Mouse (Mus musculus): ENCODE measurements around the gene Olfr630. TPM values are rescaled to one million over a fixed set of nuclear protein-coding genes. Genes with fewer than 3 reads are reported as not detected.
"Not testable (repeated sequence)": the region's sequence is repeated elsewhere in the genome, so short reads cannot be mapped to it uniquely, and the experiment has no call there.

Olfr630 gene
- not detected for polyA plus RNA-seq (2012; fragmentation: generic; extraction: Trizol)
- long read RNA-seq, experiment 1 = 0 reads
- long read RNA-seq, experiment 2 = 0 reads

DNA sequence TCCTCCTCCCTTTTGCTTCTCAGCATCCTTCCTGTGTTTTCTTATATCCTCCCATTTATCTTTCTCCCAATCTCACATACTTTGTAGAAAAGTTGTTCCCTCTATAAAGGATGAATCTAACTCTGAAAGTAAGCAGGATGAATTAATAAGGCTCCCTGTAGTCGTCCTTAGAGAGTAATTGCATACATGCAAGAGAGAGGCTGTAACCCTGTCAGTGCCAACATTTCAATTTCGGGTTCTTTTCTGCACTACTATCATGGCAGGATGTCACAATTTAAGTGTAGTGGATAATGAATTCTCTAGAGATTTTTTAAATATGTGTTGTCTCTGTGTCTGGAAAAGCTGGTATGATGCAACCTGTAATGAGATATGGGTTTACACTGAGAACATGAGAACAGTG is at the start of gene Olfr630:
Olfr630 (minus strand) TSS at position 101 of the 400 bp plus-strand sequence.
- H3K79me2 ChIP-seq (ENCODE audit: control insufficient read depth, insufficient read depth) = no peaks in the 10 kb centered on the region
- H3K36me3 ChIP-seq (ENCODE audit: control insufficient read depth, insufficient read depth) = no peaks in the 10 kb centered on the region
- no peak for TF ChIP-seq USF1 (IDR thresholded peaks at IDR 0.05; ENCODE audit: low read depth)
- no peak for TF ChIP-seq MYOG (IDR thresholded peaks at IDR 0.05; ENCODE audit: control insufficient read depth, extremely low read depth, insufficient read length)
- TF ChIP-seq FOSL1 (IDR thresholded peaks at IDR 0.05; ENCODE audit: insufficient read depth, low read length, poor library complexity, severe bottlenecking) = no peak
- no peak for TF ChIP-seq CTCF (IDR thresholded peaks at IDR 0.05; ENCODE audit: control insufficient read depth, insufficient read depth, insufficient read length)
- H3K4me3 ChIP-seq (ENCODE audit: insufficient read depth, poor library complexity, severe bottlenecking) = no peak within 1 kb of the TSS
- H3K27me3 ChIP-seq (ENCODE audit: control insufficient read depth, insufficient read depth, insufficient read length) = no peaks in the 10 kb centered on the region
- H3K79me3 ChIP-seq (ENCODE audit: low read depth) = no peaks in the 10 kb centered on the region
- H3ac ChIP-seq (ENCODE audit: control insufficient read depth, insufficient read length, low read depth) = no peak within 1 kb of the TSS

DNA sequence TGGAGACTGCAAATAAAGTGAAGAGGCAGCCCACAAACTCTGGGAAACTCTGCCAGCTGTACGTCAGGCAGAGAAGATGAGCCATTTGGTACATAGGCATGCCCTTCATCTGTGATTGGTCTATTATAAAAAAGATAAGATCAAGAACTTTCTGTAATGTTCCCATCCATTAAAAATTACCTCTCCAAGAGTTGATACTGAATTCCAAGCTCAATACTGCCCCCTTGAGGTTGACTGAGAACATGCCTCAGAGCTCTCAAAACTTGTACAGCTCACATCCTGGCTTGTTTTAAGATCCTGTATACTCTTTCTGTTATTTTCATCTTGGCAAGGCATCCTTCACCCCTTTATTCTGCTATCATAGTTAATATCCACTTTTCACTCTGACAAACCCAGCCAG is 49.7 kb upstream of the Olfr630 start:
- Histone ChIP-seq H3K27me3 (ENCODE audit: control insufficient read depth, insufficient read depth, insufficient read length) (no peaks in the 10 kb centered on the region), H3K79me2 (ENCODE audit: control insufficient read depth, insufficient read depth) (no peaks in the 10 kb centered on the region), H3K79me3 (ENCODE audit: low read depth) (no peaks in the 10 kb centered on the region), H3K36me3 (ENCODE audit: control insufficient read depth, insufficient read depth) (no peaks in the 10 kb centered on the region), H3ac (ENCODE audit: control insufficient read depth, insufficient read length, low read depth) (no peak overlapping the region), H3K4me3 (ENCODE audit: insufficient read depth, poor library complexity, severe bottlenecking) (no peak overlapping the region)
- TF ChIP-seq MYOD1 (IDR thresholded peaks at IDR 0.05; ENCODE audit: control insufficient read depth, insufficient read length, low read depth) (no peak), FOSL1 (IDR thresholded peaks at IDR 0.05; ENCODE audit: insufficient read depth, low read length, poor library complexity, severe bottlenecking) (no peak), MAX (IDR thresholded peaks at IDR 0.05) (no peak), USF1 (IDR thresholded peaks at IDR 0.05; ENCODE audit: low read depth) (no peak), MYOG (IDR thresholded peaks at IDR 0.05; ENCODE audit: control insufficient read depth, extremely low read depth, insufficient read length) (no peak), CTCF (IDR thresholded peaks at IDR 0.05; ENCODE audit: control insufficient read depth, insufficient read depth, insufficient read length) (no peak), CEBPB (IDR thresholded peaks at IDR 0.05; ENCODE audit: low read depth) (no peak)

DNA sequence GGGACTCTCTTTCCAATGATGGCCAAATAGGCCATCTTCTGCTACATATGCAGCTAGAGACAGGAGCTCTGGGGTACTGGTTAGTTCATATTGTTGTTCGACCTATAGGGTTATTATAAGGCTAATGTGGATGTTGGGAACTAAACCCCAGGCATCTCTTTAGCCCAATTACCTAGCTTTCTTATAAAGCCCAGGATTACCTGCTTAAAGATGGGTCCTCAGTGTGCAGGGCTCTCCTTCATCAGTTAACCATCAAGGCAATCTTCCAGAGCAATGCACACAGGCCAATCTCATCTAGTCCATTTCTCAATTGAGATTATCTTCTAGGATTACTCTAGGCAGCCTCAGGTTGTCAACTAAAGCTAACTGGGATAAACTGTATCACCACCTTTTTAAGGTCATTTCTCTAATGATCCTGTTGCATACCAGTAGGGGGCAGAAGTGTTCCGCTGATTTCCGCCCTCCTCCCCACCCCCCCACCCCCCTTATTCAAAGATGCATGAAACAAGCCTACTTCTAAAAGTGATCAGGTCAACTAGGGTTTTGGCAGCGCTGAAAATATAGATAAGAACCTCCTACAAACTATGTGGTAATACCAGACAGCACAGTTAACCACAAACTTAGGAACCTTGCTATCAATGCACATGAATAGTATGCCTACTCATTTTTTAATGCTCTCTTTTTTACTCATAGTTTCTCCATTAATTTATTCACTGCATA is 35.7 kb upstream of the Olfr630 start:
- TF ChIP-seq CTCF (IDR thresholded peaks at IDR 0.05; ENCODE audit: control insufficient read depth, insufficient read depth, insufficient read length) = no peak
- no peak for TF ChIP-seq FOSL1 (IDR thresholded peaks at IDR 0.05; ENCODE audit: insufficient read depth, low read length, poor library complexity, severe bottlenecking)
- TF ChIP-seq MYOG (IDR thresholded peaks at IDR 0.05; ENCODE audit: control insufficient read depth, extremely low read depth, insufficient read length) = no peak
- no peak for TF ChIP-seq MAX (IDR thresholded peaks at IDR 0.05)
- no peak for TF ChIP-seq MYOD1 (IDR thresholded peaks at IDR 0.05; ENCODE audit: control insufficient read depth, insufficient read length, low read depth)
- TF ChIP-seq CEBPB (IDR thresholded peaks at IDR 0.05; ENCODE audit: low read depth) = no peak
- TF ChIP-seq USF1 (IDR thresholded peaks at IDR 0.05; ENCODE audit: low read depth) = no peak
- H3K79me2 ChIP-seq (ENCODE audit: control insufficient read depth, insufficient read depth) = no peaks in the 10 kb centered on the region
- H3K4me3 ChIP-seq (ENCODE audit: insufficient read depth, poor library complexity, severe bottlenecking) = no peak overlapping the region
- H3K79me3 ChIP-seq (ENCODE audit: low read depth) = no peaks in the 10 kb centered on the region
- no peaks in the 10 kb centered on the region for H3K36me3 ChIP-seq (ENCODE audit: control insufficient read depth, insufficient read depth)
- no peaks in the 10 kb centered on the region for H3K27me3 ChIP-seq (ENCODE audit: control insufficient read depth, insufficient read depth, insufficient read length)
- H3ac ChIP-seq (ENCODE audit: control insufficient read depth, insufficient read length, low read depth) = no peak overlapping the region

DNA sequence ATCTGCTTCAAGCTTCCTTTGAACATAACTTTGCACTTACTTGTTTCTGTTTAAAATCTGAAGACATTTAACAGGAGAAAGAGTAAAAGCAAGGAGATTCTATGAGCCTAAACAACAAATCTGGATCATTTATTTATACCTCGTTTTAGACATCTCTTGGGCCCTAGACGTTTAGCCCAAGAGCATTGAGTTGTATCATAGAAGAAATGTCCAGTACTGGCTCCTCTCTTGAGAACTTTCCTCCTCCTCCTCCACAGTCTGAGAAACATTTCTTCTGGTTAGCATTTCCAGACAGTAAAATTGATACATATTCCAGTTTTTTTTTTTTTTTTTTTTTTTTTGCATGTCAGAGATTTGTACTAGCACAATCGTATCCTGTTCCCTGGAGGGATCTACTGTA is 34.6 kb upstream of the Olfr630 start, which contains the start of gene Olfr67:
Olfr67 (minus strand) TSS at position 101 of the 400 bp plus-strand sequence.
- TF ChIP-seq MYOG (IDR thresholded peaks at IDR 0.05; ENCODE audit: control insufficient read depth, extremely low read depth, insufficient read length) (no peak), MAX (IDR thresholded peaks at IDR 0.05) (no peak), USF1 (IDR thresholded peaks at IDR 0.05; ENCODE audit: low read depth) (no peak), CTCF (IDR thresholded peaks at IDR 0.05; ENCODE audit: control insufficient read depth, insufficient read depth, insufficient read length) (no peak), MYOD1 (IDR thresholded peaks at IDR 0.05; ENCODE audit: control insufficient read depth, insufficient read length, low read depth) (no peak), CEBPB (IDR thresholded peaks at IDR 0.05; ENCODE audit: low read depth) (no peak), FOSL1 (IDR thresholded peaks at IDR 0.05; ENCODE audit: insufficient read depth, low read length, poor library complexity, severe bottlenecking) (no peak)
- Histone ChIP-seq H3K4me3 (ENCODE audit: insufficient read depth, poor library complexity, severe bottlenecking) (no peak within 1 kb of the TSS), H3ac (ENCODE audit: control insufficient read depth, insufficient read length, low read depth) (no peak within 1 kb of the TSS), H3K79me3 (ENCODE audit: low read depth) (no peaks in the 10 kb centered on the region), H3K79me2 (ENCODE audit: control insufficient read depth, insufficient read depth) (no peaks in the 10 kb centered on the region), H3K27me3 (ENCODE audit: control insufficient read depth, insufficient read depth, insufficient read length) (no peaks in the 10 kb centered on the region), H3K36me3 (ENCODE audit: control insufficient read depth, insufficient read depth) (no peaks in the 10 kb centered on the region)

DNA sequence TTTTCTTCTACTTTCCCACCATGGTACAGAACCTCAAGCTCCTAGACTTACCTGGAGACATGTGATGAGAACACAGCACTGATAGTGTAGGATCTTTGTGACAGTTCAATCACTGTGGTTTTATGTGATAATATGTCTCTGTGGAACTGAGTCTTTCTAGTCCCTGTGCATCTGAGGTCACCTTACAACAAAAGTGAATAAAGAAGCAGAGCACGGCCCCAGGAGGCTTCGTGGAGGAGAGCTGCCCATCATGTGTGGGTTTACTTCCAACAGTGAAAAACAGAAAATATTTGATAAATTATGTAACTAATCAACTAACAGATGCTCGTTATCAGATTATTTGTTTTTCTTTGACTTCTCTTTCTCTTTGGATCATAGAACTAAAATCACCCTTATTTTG is 22.5 kb upstream of the Olfr630 start, which contains the start of gene Olfr68:
Olfr68 (minus strand) TSS at position 101 of the 400 bp plus-strand sequence.
- Histone ChIP-seq H3K79me3 (ENCODE audit: low read depth) (no peaks in the 10 kb centered on the region), H3K79me2 (ENCODE audit: control insufficient read depth, insufficient read depth) (no peaks in the 10 kb centered on the region), H3K4me3 (ENCODE audit: insufficient read depth, poor library complexity, severe bottlenecking) (no peak within 1 kb of the TSS), H3K27me3 (ENCODE audit: control insufficient read depth, insufficient read depth, insufficient read length) (no peaks in the 10 kb centered on the region), H3K36me3 (ENCODE audit: control insufficient read depth, insufficient read depth) (no peaks in the 10 kb centered on the region), H3ac (ENCODE audit: control insufficient read depth, insufficient read length, low read depth) (no peak within 1 kb of the TSS)
- TF ChIP-seq MAX (IDR thresholded peaks at IDR 0.05) (no peak), MYOG (IDR thresholded peaks at IDR 0.05; ENCODE audit: control insufficient read depth, extremely low read depth, insufficient read length) (no peak), FOSL1 (IDR thresholded peaks at IDR 0.05; ENCODE audit: insufficient read depth, low read length, poor library complexity, severe bottlenecking) (no peak), CEBPB (IDR thresholded peaks at IDR 0.05; ENCODE audit: low read depth) (no peak), CTCF (IDR thresholded peaks at IDR 0.05; ENCODE audit: control insufficient read depth, insufficient read depth, insufficient read length) (no peak), MYOD1 (IDR thresholded peaks at IDR 0.05; ENCODE audit: control insufficient read depth, insufficient read length, low read depth) (no peak), USF1 (IDR thresholded peaks at IDR 0.05; ENCODE audit: low read depth) (no peak)

DNA sequence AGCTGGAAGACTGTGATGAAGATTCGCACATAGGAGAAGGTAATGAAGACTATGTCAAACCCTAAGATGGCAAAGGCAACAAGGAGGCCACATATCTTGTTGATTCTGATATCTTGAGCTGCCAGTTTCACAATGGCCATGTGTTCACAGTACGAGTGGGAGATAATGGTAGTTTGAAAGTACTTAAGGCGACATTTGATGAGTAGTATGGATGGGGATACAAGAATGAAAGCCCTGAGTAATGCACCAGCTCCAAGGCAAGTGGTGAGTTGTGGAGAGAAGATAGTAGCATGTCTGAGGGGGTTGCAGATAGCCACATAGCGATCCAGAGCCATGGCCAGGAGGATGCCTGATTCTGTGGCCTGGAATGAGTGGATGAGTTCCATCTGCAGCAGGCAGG is 20.5 kb upstream of the Olfr630 start:
- not testable (repeated sequence) for H3K36me3 ChIP-seq (ENCODE audit: control insufficient read depth, insufficient read depth); H3K4me3 ChIP-seq (ENCODE audit: insufficient read depth, poor library complexity, severe bottlenecking); H3K27me3 ChIP-seq (ENCODE audit: control insufficient read depth, insufficient read depth, insufficient read length); H3K79me2 ChIP-seq (ENCODE audit: control insufficient read depth, insufficient read depth); H3ac ChIP-seq (ENCODE audit: control insufficient read depth, insufficient read length, low read depth); H3K79me3 ChIP-seq (ENCODE audit: low read depth)

Measured in C2C12 (cell line).